Mouse (Mus musculus) limb, embryonic 10.5 days (tissue): ENCODE data around the gene Kif23. TPM values are rescaled to one million over a fixed set of nuclear protein-coding genes. Genes with fewer than 3 reads are reported as not detected.

Experiments
- DNase-seq: peaks from one replicate; pipeline ENCODE4 v3.0.0-alpha.2; 2017; ENCODE audit warnings: low spot score
- H3K27ac ChIP-seq: fragments of 300-500 bp; sonication (generic); 2 replicates; pipeline ENCODE4 v1.5.1; 2016; ENCODE audit warnings: mild to moderate bottlenecking
- H3K27me3 ChIP-seq: fragments of 300-500 bp; sonication (generic); 2 replicates; pipeline ENCODE4 v1.6.1; 2016; ENCODE audit warnings: low read depth, mild to moderate bottlenecking; ENCODE audit not compliant: poor library complexity, severe bottlenecking
- H3K36me3 ChIP-seq: fragments of 300-500 bp; sonication (generic); 2 replicates; pipeline ENCODE4 v1.6.1; 2016; ENCODE audit warnings: mild to moderate bottlenecking, moderate library complexity
- H3K4me1 ChIP-seq: fragments of 300-500 bp; sonication (generic); 2 replicates; pipeline ENCODE4 v1.6.1; 2016
- H3K4me3 ChIP-seq: fragments of 300-500 bp; sonication (generic); 2 replicates; pipeline ENCODE4 v1.5.1; 2016; ENCODE audit warnings: mild to moderate bottlenecking, moderate library complexity
- H3K9me3 ChIP-seq: fragments of 300-500 bp; sonication (generic); replicated peaks from 2 replicates; pipeline ENCODE4 v1.6.1; 2016; ENCODE audit warnings: mild to moderate bottlenecking
- WGBS: fragments of 180-500 bp; shearing (Covaris S2); methylation state at CpG from one replicate; pipeline ENCODE4 v1.1.7; 2016; 5-methylcytosine and 5-hydroxymethylcytosine counted together
- polyA plus RNA-seq: library from polyadenylated mRNA; unstranded; fragments of >200 nt; fragmentation: Nextera tagmentation; extraction: Ambion mirVana; gene quantifications from 2 replicates; pipeline ENCODE4 v1.2.1, GENCODE M21; 2016

The Kif23 gene
- polyA plus RNA-seq, 1 experiment from 2014 or later = 117 TPM

DNA sequence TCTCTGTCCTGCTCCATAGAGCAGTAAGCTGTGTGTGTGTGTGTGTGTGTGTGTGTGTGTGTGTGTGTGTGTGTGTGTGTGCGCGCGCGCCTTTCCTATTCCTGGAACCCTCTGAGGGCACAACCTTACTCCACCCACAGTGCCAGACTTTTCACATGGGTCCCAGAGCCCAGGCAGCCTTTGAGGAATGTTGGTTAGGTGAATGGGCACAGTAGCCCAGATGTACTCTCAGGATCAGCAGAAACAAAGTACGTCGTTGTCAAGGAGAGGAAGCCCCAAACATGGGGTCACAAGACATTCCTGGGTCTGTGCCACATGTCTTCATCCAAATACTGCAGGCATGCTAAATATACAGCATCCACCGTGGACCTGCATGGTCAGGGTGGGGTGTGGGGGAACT is 19.4 kb upstream of the Kif23 start:
- 95% methylated on average over 7 of the region's 7 CpGs for WGBS
- DNase-seq = no peak
- Histone ChIP-seq H3K4me1 (peaks cover 16% of the 10 kb centered on the region), H3K27ac (no peak overlapping the region), H3K9me3 (no peaks in the 10 kb centered on the region), H3K27me3 (no peaks in the 10 kb centered on the region), H3K4me3 (no peak overlapping the region), H3K36me3 (no peaks in the 10 kb centered on the region)

DNA sequence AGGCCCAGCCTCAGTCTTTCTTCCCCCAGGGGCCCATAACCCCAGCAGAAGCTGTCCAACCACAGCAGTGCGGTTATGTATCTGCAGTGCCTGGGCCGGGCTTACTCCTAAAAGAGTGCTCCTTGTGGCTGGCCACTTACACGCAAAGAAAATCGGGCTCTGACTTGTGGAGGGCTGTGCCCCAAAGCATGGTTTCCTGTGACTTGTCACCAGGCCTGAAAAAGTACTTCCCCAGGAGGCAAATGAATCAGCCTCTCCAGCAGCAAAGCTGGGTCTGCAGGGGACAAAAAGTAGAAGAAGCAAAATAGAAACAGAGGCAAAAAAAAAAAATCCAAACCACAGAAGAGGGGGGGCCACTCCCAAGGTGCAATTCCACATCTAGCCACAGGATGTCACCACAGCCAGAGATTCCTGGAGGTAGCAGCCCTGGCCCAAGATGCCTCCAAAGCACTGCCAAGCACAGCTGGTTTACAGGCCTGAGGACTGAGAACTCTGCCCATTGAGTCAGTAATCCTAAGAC is 18.9 kb upstream of the Kif23 start:
- Histone ChIP-seq H3K36me3 (no peaks in the 10 kb centered on the region), H3K9me3 (no peaks in the 10 kb centered on the region), H3K4me3 (no peak overlapping the region), H3K4me1 (peaks cover 21% of the 10 kb centered on the region), H3K27ac (peak overlapping the region; percentile 66), H3K27me3 (no peaks in the 10 kb centered on the region)
- 48% methylated on average over 4 of the region's 4 CpGs for WGBS
- peak; percentile 73 for DNase-seq

DNA sequence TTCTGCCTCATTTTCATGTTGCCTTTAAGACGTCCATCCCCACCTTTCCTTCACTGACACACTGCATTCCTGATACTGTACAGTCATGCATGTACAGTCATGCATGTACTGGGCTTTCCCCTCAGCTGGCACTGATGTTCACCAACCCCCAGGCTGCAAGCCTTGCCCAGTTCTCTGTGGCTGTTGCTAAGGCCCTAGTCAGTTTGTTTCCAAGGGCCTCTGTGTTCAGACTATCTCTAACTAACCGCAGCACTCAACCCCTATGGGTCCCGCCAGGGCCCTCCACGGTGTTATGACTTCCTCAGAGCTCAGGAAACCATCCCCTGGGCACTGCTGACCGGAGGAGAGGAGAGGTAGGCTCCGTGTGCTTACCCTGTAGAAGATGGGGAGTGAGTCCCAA is 16.8 kb upstream of the Kif23 start:
- no peaks in the 10 kb centered on the region for H3K27me3 ChIP-seq
- no peak overlapping the region for H3K4me3 ChIP-seq
- 84% methylated on average over 6 of the region's 6 CpGs for WGBS
- no peaks in the 10 kb centered on the region for H3K36me3 ChIP-seq
- H3K9me3 ChIP-seq = no peaks in the 10 kb centered on the region
- DNase-seq = no peak
- no peak overlapping the region for H3K27ac ChIP-seq
- H3K4me1 ChIP-seq = peaks cover 22% of the 10 kb centered on the region

DNA sequence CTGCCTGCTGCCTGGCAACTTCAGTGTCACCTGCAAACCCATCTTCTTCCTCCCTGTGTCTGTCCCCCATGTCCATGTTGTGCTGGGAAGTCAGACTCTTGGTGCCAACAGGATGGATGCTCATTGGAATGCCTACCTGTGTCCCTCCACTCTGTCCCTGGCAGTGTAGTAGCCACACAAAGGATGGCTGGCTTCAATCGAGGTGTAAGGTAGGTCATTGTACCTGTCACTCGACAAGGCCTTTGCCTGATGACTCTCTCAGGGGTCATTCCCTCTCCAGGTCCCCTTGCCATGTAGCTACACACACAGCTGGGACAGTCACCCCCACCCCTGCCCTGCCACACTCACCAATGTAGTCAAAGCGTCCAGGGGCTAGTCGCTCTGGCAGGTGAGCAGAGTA is 14.6 kb upstream of the Kif23 start:
- Histone ChIP-seq H3K27me3 (no peaks in the 10 kb centered on the region), H3K4me1 (peaks cover 22% of the 10 kb centered on the region), H3K27ac (no peak overlapping the region), H3K9me3 (no peaks in the 10 kb centered on the region), H3K4me3 (no peak overlapping the region), H3K36me3 (no peaks in the 10 kb centered on the region)
- no peak for DNase-seq
- 84% methylated on average over 4 of the region's 4 CpGs for WGBS

DNA sequence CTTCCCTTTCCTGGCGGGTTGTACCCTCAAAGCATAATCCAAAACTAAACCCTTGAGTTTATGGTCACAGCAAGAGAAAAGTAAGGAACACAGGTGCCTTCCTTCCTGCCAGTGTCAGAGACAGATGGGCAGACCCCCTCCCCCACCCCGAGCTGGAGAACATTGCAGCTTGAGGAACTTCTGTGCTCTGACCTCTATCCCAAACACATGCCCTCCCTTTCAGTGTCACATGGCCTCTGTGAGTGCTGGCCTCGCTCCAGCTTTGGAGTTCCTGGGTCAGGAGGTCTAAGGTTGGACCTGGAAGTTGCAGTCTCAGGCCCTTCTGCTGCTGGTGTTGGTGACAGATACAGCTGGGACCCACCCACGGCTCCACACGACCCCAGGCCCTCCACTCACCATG is 14.2 kb upstream of the Kif23 start:
- no peaks in the 10 kb centered on the region for H3K27me3 ChIP-seq
- no peaks in the 10 kb centered on the region for H3K36me3 ChIP-seq
- no peak for DNase-seq
- 63% methylated on average over 5 of the region's 5 CpGs for WGBS
- H3K27ac ChIP-seq = no peak overlapping the region
- H3K9me3 ChIP-seq = no peaks in the 10 kb centered on the region
- no peak overlapping the region for H3K4me3 ChIP-seq
- peaks cover 19% of the 10 kb centered on the region for H3K4me1 ChIP-seq

DNA sequence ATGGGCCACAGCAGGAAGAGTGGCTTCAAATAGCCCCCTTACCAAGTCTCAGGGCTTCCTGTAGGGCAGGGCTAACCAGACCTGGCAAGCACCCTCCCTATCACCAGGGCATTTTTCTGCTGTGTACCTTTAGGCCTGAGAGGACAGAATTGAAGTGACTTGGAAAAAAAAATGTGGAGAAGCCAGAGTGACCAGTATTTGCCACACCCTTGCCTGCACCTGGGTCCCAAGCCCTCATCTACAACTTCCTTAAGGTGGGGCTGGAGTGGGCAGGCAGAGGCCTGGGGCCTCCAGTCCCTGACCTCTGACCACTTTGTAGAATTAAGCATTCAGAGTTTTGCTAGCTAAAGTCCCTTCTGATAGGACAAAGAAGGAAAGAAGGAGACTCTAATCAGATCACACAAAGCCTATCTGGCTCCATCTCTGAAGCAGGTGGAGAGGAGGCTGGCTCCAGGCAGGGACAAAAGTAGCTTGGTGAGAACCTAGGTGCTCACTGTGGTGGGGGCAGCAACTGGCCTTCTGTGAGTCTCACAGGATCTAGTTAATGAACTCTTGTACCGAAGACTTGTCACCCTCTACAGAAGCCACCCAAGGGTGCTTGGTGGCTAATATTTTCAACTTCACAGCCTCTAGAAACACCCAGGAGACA is 13.5 kb upstream of the Kif23 start:
- no peak for DNase-seq
- Histone ChIP-seq H3K4me3 (no peak overlapping the region), H3K4me1 (peaks cover 12% of the 10 kb centered on the region), H3K27me3 (no peaks in the 10 kb centered on the region), H3K9me3 (no peaks in the 10 kb centered on the region), H3K36me3 (no peaks in the 10 kb centered on the region), H3K27ac (no peak overlapping the region)
- WGBS = 91% methylated on average over 1 of the region's 1 CpGs

DNA sequence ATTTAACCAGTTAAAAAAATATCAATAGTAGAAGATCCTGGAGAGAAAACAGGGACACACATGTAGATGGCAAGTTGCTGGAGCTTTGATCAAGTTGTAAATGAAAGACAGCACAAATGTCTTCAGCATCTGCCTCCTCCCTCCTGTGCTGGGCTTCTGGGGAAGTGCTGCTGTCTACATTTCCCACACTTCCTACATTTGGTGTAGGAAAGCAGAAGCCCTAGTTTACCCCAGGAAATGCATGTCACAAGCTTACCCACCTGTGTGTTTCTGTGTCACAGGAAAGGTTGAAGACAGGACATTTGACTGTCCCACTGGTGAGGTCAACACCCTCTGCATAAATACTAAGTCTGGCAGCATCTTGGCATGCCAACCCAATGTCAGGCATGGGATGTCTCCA is 8.1 kb upstream of the Kif23 start:
- no peaks in the 10 kb centered on the region for H3K9me3 ChIP-seq
- no peaks in the 10 kb centered on the region for H3K27me3 ChIP-seq
- H3K4me1 ChIP-seq = 0 out of 2 replicates have a peak, but pooled peaks cover 3% of the 10 kb centered on the region
- 0 out of 2 replicates have a peak, but pooled peaks cover 5% of the 10 kb centered on the region for H3K36me3 ChIP-seq
- H3K27ac ChIP-seq = no peak overlapping the region
- no peak for DNase-seq
- H3K4me3 ChIP-seq = no peak overlapping the region

DNA sequence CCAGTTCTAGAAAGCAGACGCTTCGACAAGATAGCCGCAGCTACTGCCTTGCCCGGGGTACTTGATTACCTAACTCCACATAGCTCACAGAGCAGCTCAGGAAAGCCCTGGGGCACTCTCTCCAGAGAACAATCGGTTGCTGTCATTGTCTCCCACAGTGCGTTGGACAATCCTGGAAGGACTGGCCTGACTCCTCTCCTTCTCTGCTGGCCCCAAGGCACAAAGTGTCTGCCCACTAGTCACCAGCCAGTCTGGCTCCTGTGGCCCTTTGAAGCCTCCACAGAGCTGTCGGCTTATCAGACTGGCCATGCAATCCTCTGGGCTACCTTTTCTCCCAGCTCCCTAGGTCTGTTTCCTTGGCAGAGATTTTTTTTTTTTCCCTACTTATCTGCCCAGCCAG is 5.7 kb upstream of the Kif23 start:
- 67% methylated on average over 7 of the region's 7 CpGs for WGBS
- DNase-seq = no peak
- Histone ChIP-seq H3K27me3 (no peaks in the 10 kb centered on the region), H3K27ac (no peak overlapping the region), H3K4me3 (no peak overlapping the region), H3K9me3 (no peaks in the 10 kb centered on the region), H3K36me3 (0 out of 2 replicates have a peak, but pooled peaks cover 5% of the 10 kb centered on the region), H3K4me1 (peaks cover 15% of the 10 kb centered on the region)

DNA sequence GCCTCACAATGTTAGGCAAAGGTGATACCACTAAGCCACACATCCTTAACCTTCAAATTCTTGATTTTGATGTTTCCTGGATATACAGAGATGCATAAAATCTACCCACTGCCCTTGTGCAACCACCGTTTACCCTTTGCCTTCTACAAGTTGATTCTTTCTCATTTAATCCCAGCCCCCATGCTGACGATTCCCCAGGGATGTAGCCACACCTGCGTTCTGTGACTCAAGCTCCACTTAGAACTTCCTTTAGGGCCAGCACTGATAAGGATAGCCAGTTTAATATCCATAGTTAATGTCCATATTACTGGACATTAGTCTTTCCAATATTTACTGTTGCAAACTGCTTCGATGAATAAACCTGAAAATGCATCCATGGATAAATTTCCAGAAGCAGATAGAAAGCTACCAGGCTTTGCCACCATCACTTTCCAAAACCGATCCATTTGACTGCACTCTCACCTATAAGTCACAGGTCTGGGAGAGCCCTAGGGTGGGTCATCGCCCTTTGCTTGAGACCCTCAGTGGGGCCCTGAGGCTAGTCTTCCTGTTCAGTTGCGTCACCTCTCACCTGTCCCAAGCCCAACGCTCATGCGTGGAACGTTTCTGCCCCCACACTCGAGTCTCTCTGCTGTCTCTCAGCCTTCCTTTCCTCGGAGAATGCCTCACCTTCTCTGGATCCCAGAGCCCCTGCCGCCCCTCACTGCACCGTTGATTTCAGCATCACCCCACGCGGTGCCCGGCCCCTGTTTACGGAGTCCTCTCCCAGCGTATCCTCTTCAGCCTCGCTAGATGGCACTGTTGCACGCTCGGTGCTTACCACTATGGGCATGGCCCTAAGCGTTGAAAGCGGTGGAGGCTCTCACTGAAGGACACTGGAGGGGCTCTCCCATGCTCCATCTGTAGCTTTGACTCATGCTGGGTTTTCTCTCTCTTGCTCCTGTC is 1.1 kb upstream of the Kif23 start:
- DNase-seq = peak; percentile 89
- Histone ChIP-seq H3K4me1 (peaks cover 27% of the 10 kb centered on the region), H3K4me3 (peak overlapping the region; percentile 94), H3K27me3 (no peaks in the 10 kb centered on the region), H3K27ac (peak overlapping the region; percentile 95), H3K9me3 (no peaks in the 10 kb centered on the region), H3K36me3 (peaks cover 24% of the 10 kb centered on the region)
- whole genome bisulfite sequencing = 10% methylated on average over 24 of the region's 24 CpGs

DNA sequence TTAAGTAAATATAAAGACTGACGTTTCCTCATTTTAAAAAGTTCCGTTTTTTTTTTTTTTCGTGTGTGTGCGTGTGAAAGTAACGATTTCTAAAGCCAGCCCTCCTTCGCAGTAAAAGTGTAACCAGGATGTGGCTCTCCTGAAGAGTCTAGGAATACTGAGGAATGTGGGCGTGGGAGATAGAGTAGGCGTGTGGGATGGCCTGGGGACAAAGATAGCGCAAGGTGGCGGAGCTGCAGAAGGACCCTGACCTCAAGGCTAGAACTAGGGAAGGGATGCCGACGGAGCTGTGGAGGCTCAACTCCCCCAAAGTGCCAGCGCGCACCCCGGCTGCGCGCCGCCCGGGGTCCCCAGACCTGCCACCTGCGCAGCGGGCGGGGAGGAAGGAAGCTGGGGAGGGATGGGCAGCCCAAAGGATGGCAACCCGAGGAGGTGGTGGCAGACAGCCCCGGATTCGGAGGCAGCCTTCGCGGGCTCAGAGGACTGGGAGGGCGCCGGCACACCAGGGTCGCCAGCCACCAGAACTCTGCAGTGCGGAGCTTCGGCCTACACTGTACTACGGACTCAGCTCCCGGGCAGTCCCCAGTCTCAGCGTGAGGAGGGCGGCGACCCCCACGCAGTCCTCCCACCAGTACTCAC is 482 bp downstream of the Kif23 start:
- no peaks in the 10 kb centered on the region for H3K27me3 ChIP-seq
- H3K4me1 ChIP-seq = peaks cover 24% of the 10 kb centered on the region
- peaks cover 35% of the 10 kb centered on the region for H3K36me3 ChIP-seq
- no peak for DNase-seq
- peak overlapping the region; percentile 95 for H3K27ac ChIP-seq
- under 1% methylated on average over 38 of the region's 38 CpGs for WGBS
- H3K4me3 ChIP-seq = peak overlapping the region; percentile 94
- H3K9me3 ChIP-seq = no peaks in the 10 kb centered on the region

DNA sequence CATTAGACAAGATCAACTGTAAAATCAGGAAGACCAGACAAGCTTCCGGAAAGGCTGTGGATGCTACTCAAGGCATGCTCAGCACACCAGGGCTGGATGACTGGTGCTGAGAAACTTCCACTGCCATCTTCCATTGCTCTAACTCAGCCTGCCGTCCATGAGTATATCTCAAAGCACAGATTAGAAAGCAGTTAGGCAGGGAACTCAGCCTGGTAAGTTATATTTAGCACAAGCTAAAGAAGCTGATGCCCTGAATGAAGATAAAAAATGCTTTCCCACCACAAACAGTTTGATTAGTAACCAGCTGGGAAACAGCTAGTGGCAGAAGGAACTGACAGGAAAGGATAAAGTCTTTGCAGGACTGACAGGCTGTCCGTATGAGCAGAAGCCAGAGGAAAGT is 5.5 kb downstream of the Kif23 start:
- DNase-seq = no peak
- WGBS = 96% methylated on average over 3 of the region's 3 CpGs
- H3K27me3 ChIP-seq = no peaks in the 10 kb centered on the region
- H3K4me3 ChIP-seq = no peak overlapping the region
- H3K9me3 ChIP-seq = no peaks in the 10 kb centered on the region
- peaks cover 10% of the 10 kb centered on the region for H3K4me1 ChIP-seq
- H3K36me3 ChIP-seq = peaks cover 85% of the 10 kb centered on the region
- no peak overlapping the region for H3K27ac ChIP-seq

DNA sequence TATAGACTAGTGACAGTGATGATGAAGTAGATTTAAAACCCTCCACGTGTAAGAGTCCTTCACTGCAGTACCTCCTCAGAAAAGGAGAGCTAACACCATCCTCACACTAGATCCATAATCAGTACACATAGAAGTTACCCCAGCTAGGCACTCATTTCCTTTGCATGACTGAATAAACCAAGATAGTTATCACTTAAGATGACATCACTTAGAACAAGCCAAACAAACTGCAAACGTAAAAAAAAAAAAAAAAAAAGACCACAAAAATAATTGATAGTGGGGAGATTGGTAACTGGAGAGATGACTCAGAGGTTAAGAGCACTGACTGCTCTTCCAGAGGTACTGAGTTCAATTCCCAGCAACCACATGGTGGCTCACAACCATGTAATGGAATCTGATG is 13.2 kb downstream of the Kif23 start:
- H3K9me3 ChIP-seq = no peaks in the 10 kb centered on the region
- WGBS = 85% methylated on average over 2 of the region's 2 CpGs
- no peak overlapping the region for H3K4me3 ChIP-seq
- peaks cover 100% of the 10 kb centered on the region for H3K36me3 ChIP-seq
- DNase-seq = no peak
- no peak overlapping the region for H3K27ac ChIP-seq
- no peaks in the 10 kb centered on the region for H3K4me1 ChIP-seq
- H3K27me3 ChIP-seq = no peaks in the 10 kb centered on the region

DNA sequence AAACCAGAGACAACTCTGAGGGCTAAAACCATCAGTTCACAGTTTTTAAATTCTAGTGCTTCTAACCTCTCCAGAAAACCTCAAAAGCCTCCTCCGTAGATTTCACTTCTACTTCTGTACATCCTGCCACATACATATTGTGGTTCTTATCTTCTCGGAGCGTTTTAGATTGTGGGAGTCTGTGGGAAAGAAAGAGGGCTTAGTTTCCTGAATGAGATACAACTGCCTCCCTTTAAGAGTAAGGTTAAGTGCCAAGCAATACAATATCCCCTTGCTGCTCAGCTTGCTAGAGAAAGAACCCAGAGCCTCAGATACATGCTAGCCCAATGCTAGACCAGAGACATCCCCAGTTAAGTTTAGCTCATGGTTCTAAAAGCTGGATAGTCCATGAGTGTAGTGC is 14.6 kb downstream of the Kif23 start:
- Histone ChIP-seq H3K4me1 (no peaks in the 10 kb centered on the region), H3K27ac (no peak overlapping the region), H3K27me3 (no peaks in the 10 kb centered on the region), H3K9me3 (no peaks in the 10 kb centered on the region), H3K36me3 (peaks cover 100% of the 10 kb centered on the region), H3K4me3 (no peak overlapping the region)
- no peak for DNase-seq
- 93% methylated on average over 3 of the region's 3 CpGs for WGBS
